19 mouse cellular contexts compared by ENCODE assay signal in genomic region chr11:35973135-35973534, GRCm38 (mm10). TPM values are rescaled to one million over a fixed set of nuclear protein-coding genes. Genes with fewer than 3 reads are reported as not detected.
DNase-seq lines count a peak whose midpoint lies in the region; ATAC-seq and TF ChIP-seq lines count a peak whose summit lies in the region.
"Had no signal": no experiment of that assay in that cellular context is flagged by ENCODE, and none has a peak within 500 bp of the region (broad histone marks: within the 10 kb centered on the region; RNA-seq: fewer than 3 reads in every experiment).

No protein-coding gene starts in this region.

- H3K9me3 ChIP-seq in midbrain, embryonic 10.5 days (replicated peaks), result no peaks in the 10 kb centered on the region
- no peaks in the 10 kb centered on the region for H3K9me3 ChIP-seq in midbrain, postnatal 0 days (ENCODE audit: low read length)
- no peaks in the 10 kb centered on the region for H3K9me3 ChIP-seq in hindbrain, embryonic 15.5 days
- no peaks in the 10 kb centered on the region for H3K9me3 ChIP-seq in midbrain, embryonic 16.5 days (replicated peaks; ENCODE audit: control insufficient read depth, low read length, poor library complexity, severe bottlenecking)
- H3K9me3 ChIP-seq: forebrain, embryonic 12.5 days; liver, embryonic 13.5 days had no signal

- peaks cover 28% of the 10 kb centered on the region for H3K4me1 ChIP-seq in kidney, adult 2 months (ENCODE audit: control insufficient read depth, insufficient read depth, low read length)
- peaks cover 73% of the 10 kb centered on the region for H3K4me1 ChIP-seq in midbrain, embryonic 10.5 days
- no peaks in the 10 kb centered on the region; the same call in 1 of the 2 replicates for H3K4me1 ChIP-seq in midbrain, postnatal 0 days (ENCODE audit: insufficient read depth, low read length)
- H3K4me1 ChIP-seq in hindbrain, embryonic 15.5 days (replicated peaks), result peaks cover 39% of the 10 kb centered on the region
- H3K4me1 ChIP-seq in midbrain, embryonic 16.5 days (ENCODE audit: control insufficient read depth, insufficient read depth, low read length), result peaks cover 13% of the 10 kb centered on the region; the same call in 1 of the 2 replicates

- no peak overlapping the region for H3K4me3 ChIP-seq in kidney, adult 2 months (ENCODE audit: insufficient read depth, low read depth, low read length)
- peak overlapping the region; percentile 29; the same call in 1 of the 2 replicates for H3K4me3 ChIP-seq in midbrain, embryonic 10.5 days
- H3K4me3 ChIP-seq in midbrain, postnatal 0 days (ENCODE audit: low read depth, low read length), result no peak overlapping the region
- no peak overlapping the region for H3K4me3 ChIP-seq in hindbrain, embryonic 15.5 days
- H3K4me3 ChIP-seq in midbrain, embryonic 16.5 days (ENCODE audit: low read depth, low read length), result no peak overlapping the region
- H3K4me3 ChIP-seq: forebrain, embryonic 12.5 days; liver, embryonic 13.5 days had no signal

- ATAC-seq in midbrain, postnatal 0 days (ENCODE audit: low FRiP score), result no peak
- no peak for ATAC-seq in hindbrain, embryonic 15.5 days (ENCODE audit: low FRiP score, low read depth)
- ATAC-seq in midbrain, embryonic 16.5 days, result no peak; the same call in 1 of the 2 replicates

- intact Hi-C loops in left cerebral cortex, postnatal 4 days (cut with DNase I), result no loop called here

- 47% methylated on average over 7 of the region's 7 CpGs for WGBS in kidney, adult 2 months
- WGBS in midbrain, embryonic 10.5 days, result 24% methylated on average over 7 of the region's 7 CpGs
- 29% methylated on average over 7 of the region's 7 CpGs for WGBS in midbrain, postnatal 0 days
- 33% methylated on average over 7 of the region's 7 CpGs for WGBS in hindbrain, embryonic 15.5 days
- WGBS in midbrain, embryonic 16.5 days, result 26% methylated on average over 7 of the region's 7 CpGs

- no peak overlapping the region for H3K4me2 ChIP-seq in midbrain, postnatal 0 days (ENCODE audit: low read depth, low read length, poor library complexity, severe bottlenecking)
- no peak overlapping the region for H3K4me2 ChIP-seq in hindbrain, embryonic 15.5 days
- H3K4me2 ChIP-seq in midbrain, embryonic 16.5 days (ENCODE audit: low read length), result peak overlapping the region; percentile 9; the same call in 1 of the 2 replicates
- H3K4me2 ChIP-seq: liver, embryonic 13.5 days had no signal

- no peak overlapping the region for H3K9ac ChIP-seq in midbrain, postnatal 0 days (replicated peaks; ENCODE audit: low read length, poor library complexity, severe bottlenecking)
- no peak overlapping the region for H3K9ac ChIP-seq in hindbrain, embryonic 15.5 days
- no peak overlapping the region for H3K9ac ChIP-seq in midbrain, embryonic 16.5 days (ENCODE audit: low read depth, low read length)
- H3K9ac ChIP-seq: liver, embryonic 13.5 days had no signal

- H3K27me3 ChIP-seq in kidney, adult 2 months (replicated peaks; ENCODE audit: control insufficient read depth, insufficient read depth, low read length), result no peaks in the 10 kb centered on the region
- peaks cover 12% of the 10 kb centered on the region for H3K27me3 ChIP-seq in midbrain, embryonic 10.5 days (ENCODE audit: low read depth, poor library complexity, severe bottlenecking)
- H3K27me3 ChIP-seq in midbrain, postnatal 0 days (ENCODE audit: insufficient read depth, low read length), result 0 out of 2 replicates have a peak, but pooled peaks cover 4% of the 10 kb centered on the region
- H3K27me3 ChIP-seq in hindbrain, embryonic 15.5 days, result no peaks in the 10 kb centered on the region
- no peaks in the 10 kb centered on the region for H3K27me3 ChIP-seq in midbrain, embryonic 16.5 days (ENCODE audit: control insufficient read depth, insufficient read depth, low read depth, low read length)

- DNase-seq in kidney, adult 2 months, result no peak
- DNase-seq in kidney, adult 9 months, result no peak
- no peak for DNase-seq in midbrain, embryonic 10.5 days (ENCODE audit: low spot score)
- DNase-seq in midbrain, postnatal 0 days (ENCODE audit: low spot score), result no peak
- no peak for DNase-seq in adipocyte (ENCODE audit: low spot score)
- no peak for DNase-seq in left cerebral cortex, postnatal 4 days
- DNase-seq: cerebellum, adult 18-20 months; cerebellum, postnatal 36 days; gastrocnemius, postnatal 10 days; heart, adult 18-20 months; kidney, adult 18-20 months; kidney, postnatal 14 days; liver, embryonic 13.5 days; right cerebral cortex, postnatal 14 days; spleen, adult 18-20 months; thymus, postnatal 36 days had no signal

- no peak for TF ChIP-seq POLR2A in kidney, adult 2 months (IDR thresholded peaks at IDR 0.05; ENCODE audit: low read depth, low read length)

- no peaks in the 10 kb centered on the region for H3K36me3 ChIP-seq in kidney, adult 2 months (ENCODE audit: control insufficient read depth, insufficient read depth, low read length)
- peaks cover 9% of the 10 kb centered on the region; the same call in 1 of the 2 replicates for H3K36me3 ChIP-seq in midbrain, embryonic 10.5 days
- no peaks in the 10 kb centered on the region for H3K36me3 ChIP-seq in midbrain, postnatal 0 days (ENCODE audit: insufficient read depth, low read length)
- H3K36me3 ChIP-seq in hindbrain, embryonic 15.5 days, result no peaks in the 10 kb centered on the region
- no peaks in the 10 kb centered on the region for H3K36me3 ChIP-seq in midbrain, embryonic 16.5 days (ENCODE audit: control insufficient read depth, insufficient read depth, low read length)
- H3K36me3 ChIP-seq: forebrain, embryonic 12.5 days; liver, embryonic 13.5 days had no signal

- TF ChIP-seq CTCF in kidney, adult 2 months (conservative IDR thresholded peaks at IDR 0.05; ENCODE audit: insufficient read depth, insufficient read length, low read depth, low read length), result no peak
- no peak for TF ChIP-seq CTCF in midbrain, postnatal 0 days (IDR thresholded peaks at IDR 0.05)

- 0 out of 2 replicates have a peak overlapping the region, but pooled peaks have one; percentile 0 for H3K27ac ChIP-seq in kidney, adult 2 months (ENCODE audit: insufficient read depth, low read depth, low read length)
- peak overlapping the region; percentile 81 for H3K27ac ChIP-seq in midbrain, embryonic 10.5 days (replicated peaks)
- H3K27ac ChIP-seq in midbrain, postnatal 0 days (ENCODE audit: low read depth, low read length), result no peak overlapping the region
- H3K27ac ChIP-seq in hindbrain, embryonic 15.5 days (replicated peaks), result peak overlapping the region; percentile 32; the same call in 1 of the 2 replicates
- H3K27ac ChIP-seq in midbrain, embryonic 16.5 days (ENCODE audit: low read length), result 0 out of 2 replicates have a peak overlapping the region, but pooled peaks have one; percentile 28
- H3K27ac ChIP-seq: forebrain, embryonic 12.5 days; liver, embryonic 13.5 days had no signal

RNA-seq across cellular contexts. Expression of gene Wwc1, which starts 7.2 kb away (rescaled TPM):
- 91.9 and 110 TPM in 2 replicates for polyA plus RNA-seq in kidney, adult 2 months (2012; rRNA removed)
- polyA plus RNA-seq in midbrain, embryonic 10.5 days (2016; fragmentation: Nextera tagmentation; extraction: Ambion mirVana), result 5.0 and 5.3 TPM in 2 replicates
- 11.9 and 15.4 TPM in 2 replicates for total RNA-seq in midbrain, postnatal 0 days (2014; rRNA removed)
- polyA plus RNA-seq in midbrain, postnatal 0 days (2015; fragmentation: Nextera tagmentation; extraction: Ambion mirVana), result 8.0 and 9.2 TPM in 2 replicates
- 13.5 and 13.8 TPM in 2 replicates for polyA plus RNA-seq in hindbrain, embryonic 15.5 days (2015; fragmentation: Nextera tagmentation; extraction: Ambion mirVana)
- 6.9 and 7.8 TPM in 2 replicates for polyA plus RNA-seq in midbrain, embryonic 16.5 days (2015; fragmentation: Nextera tagmentation; extraction: Ambion mirVana)
- 100 to 1,000 TPM; 106 to 129 TPM for total RNA-seq in left cerebral cortex, postnatal 4 days (2021)
